Mouse (Mus musculus) cerebellum, adult 8-10 months (tissue): ENCODE data around the gene Rmnd5a.
"Not testable (repeated sequence)": the region's sequence is repeated elsewhere in the genome, so short reads cannot be mapped to it uniquely, and the experiment has no call there.

Experiments used
- DNase-seq: peaks from one replicate; pipeline ENCODE4 v3.0.0; 2022

Rmnd5a gene

GRCm38 (mm10) chr6:71440492-71441250, at the start of gene Rmnd5a:
Rmnd5a (minus strand) TSS chr6:71440637.
- peak; percentile 99 for DNase-seq

- DNase-seq = no peak
Measured at GRCm38 (mm10) chr6:71487966-71488365, 47.5 kb upstream of the Rmnd5a start.

GRCm38 (mm10) chr6:71486867-71487266, 46.4 kb upstream of the Rmnd5a start:
- DNase-seq = no peak

- no peak for DNase-seq
Measured at GRCm38 (mm10) chr6:71486226-71486625, 45.8 kb upstream of the Rmnd5a start.

GRCm38 (mm10) chr6:71485246-71485645, 44.8 kb upstream of the Rmnd5a start:
- no peak for DNase-seq

GRCm38 (mm10) chr6:71481136-71481535, 40.7 kb upstream of the Rmnd5a start:
- DNase-seq = no peak

GRCm38 (mm10) chr6:71480136-71480535, 39.7 kb upstream of the Rmnd5a start:
- DNase-seq = no peak

- not testable (repeated sequence) for DNase-seq
Measured at GRCm38 (mm10) chr6:71479588-71479987, 39.2 kb upstream of the Rmnd5a start.

- DNase-seq = not testable (repeated sequence)
Measured at GRCm38 (mm10) chr6:71478816-71479568, 38.6 kb upstream of the Rmnd5a start.

- no peak for DNase-seq
Measured at GRCm38 (mm10) chr6:71476783-71477182, 36.3 kb upstream of the Rmnd5a start.

GRCm38 (mm10) chr6:71475604-71476003, 35.2 kb upstream of the Rmnd5a start:
- no peak for DNase-seq

GRCm38 (mm10) chr6:71472786-71473185, 32.3 kb upstream of the Rmnd5a start:
- no peak for DNase-seq

GRCm38 (mm10) chr6:71471830-71472520, 31.5 kb upstream of the Rmnd5a start:
- DNase-seq = no peak

- DNase-seq = no peak
Measured at GRCm38 (mm10) chr6:71469291-71469690, 28.9 kb upstream of the Rmnd5a start.

- no peak for DNase-seq
Measured at GRCm38 (mm10) chr6:71467766-71468165, 27.3 kb upstream of the Rmnd5a start.

GRCm38 (mm10) chr6:71465146-71465545, 24.7 kb upstream of the Rmnd5a start:
- no peak for DNase-seq

GRCm38 (mm10) chr6:71457956-71458608, 17.6 kb upstream of the Rmnd5a start:
- DNase-seq = no peak

- DNase-seq = not testable (repeated sequence)
Measured at GRCm38 (mm10) chr6:71453983-71454739, 13.7 kb upstream of the Rmnd5a start.

- DNase-seq = no peak
Measured at GRCm38 (mm10) chr6:71452792-71453191, 12.4 kb upstream of the Rmnd5a start.

- DNase-seq = no peak
Measured at GRCm38 (mm10) chr6:71445560-71445959, 5.1 kb upstream of the Rmnd5a start.

GRCm38 (mm10) chr6:71444756-71445155, 4.3 kb upstream of the Rmnd5a start:
- DNase-seq = no peak

GRCm38 (mm10) chr6:71442130-71442529, 1.7 kb upstream of the Rmnd5a start:
- no peak for DNase-seq
